In the genomic region with DNA sequence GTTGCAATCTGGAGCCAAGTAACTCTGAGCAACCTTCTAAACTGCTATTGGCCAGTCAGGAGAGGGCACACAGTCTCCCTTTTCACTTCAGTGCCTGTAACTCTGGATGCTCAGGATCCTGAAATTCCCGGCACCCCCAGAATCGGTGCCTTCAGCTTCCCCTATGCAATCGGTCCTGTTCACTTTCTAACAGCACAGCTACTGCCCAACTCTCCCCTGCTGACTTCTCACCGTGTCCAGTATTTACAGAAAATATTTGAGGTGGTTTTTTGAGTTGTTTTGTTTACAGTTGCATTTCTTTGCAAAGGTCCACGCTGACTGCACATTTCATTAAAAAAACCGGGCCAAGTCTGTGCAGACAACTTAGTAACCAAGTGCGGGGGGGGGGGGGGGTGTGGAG, we compare ENCODE assay signal across 34 mouse cellular contexts. TPM values are rescaled to one million over a fixed set of nuclear protein-coding genes. Genes with fewer than 3 reads are reported as not detected.
DNase-seq lines count a peak whose midpoint lies in the region; ATAC-seq and TF ChIP-seq lines count a peak whose summit lies in the region.
"Had no signal": no experiment of that assay in that cellular context is flagged by ENCODE, and none has a peak within 500 bp of the region (broad histone marks: within the 10 kb centered on the region; RNA-seq: fewer than 3 reads in every experiment).

No protein-coding gene starts in this region.

- H3K4me1 ChIP-seq in kidney, embryonic 16.5 days (ENCODE audit: insufficient read depth, low read length): peaks cover 37% of the 10 kb centered on the region
- peaks cover 16% of the 10 kb centered on the region; the same call in 1 of the 2 replicates for H3K4me1 ChIP-seq in spleen, adult 2 months (ENCODE audit: control insufficient read depth, insufficient read depth, insufficient read length)
- H3K4me1 ChIP-seq in intestine, embryonic 16.5 days (ENCODE audit: control insufficient read depth, insufficient read depth, low read length): peaks cover 4% of the 10 kb centered on the region; the same call in 1 of the 2 replicates

- no peak for ATAC-seq in kidney, embryonic 16.5 days (ENCODE audit: low FRiP score, low TSS enrichment)
- no peak for ATAC-seq in intestine, embryonic 16.5 days
- no peak for ATAC-seq in erythroid progenitor cell, adult 5-6 weeks (replicated peaks; ENCODE audit: low FRiP score, poor library complexity, severe bottlenecking)
- ATAC-seq: forebrain, embryonic 16.5 days; hindbrain, embryonic 16.5 days had no signal

- no peaks in the 10 kb centered on the region for H3K27me3 ChIP-seq in kidney, embryonic 16.5 days (ENCODE audit: insufficient read depth, low read length)
- no peaks in the 10 kb centered on the region for H3K27me3 ChIP-seq in spleen, adult 2 months (ENCODE audit: control insufficient read depth, insufficient read depth, low read length)
- no peaks in the 10 kb centered on the region for H3K27me3 ChIP-seq in intestine, embryonic 16.5 days (replicated peaks; ENCODE audit: control insufficient read depth, insufficient read depth, low read length)
- H3K27me3 ChIP-seq: embryonic facial prominence, embryonic 13.5 days; limb, embryonic 13.5 days had no signal

- 48% methylated on average over 7 of the region's 7 CpGs for WGBS in kidney, embryonic 16.5 days
- WGBS in spleen, adult 2 months: 47% methylated on average over 7 of the region's 7 CpGs
- 68% methylated on average over 7 of the region's 7 CpGs for WGBS in intestine, embryonic 16.5 days

- no peak for TF ChIP-seq CTCF in spleen, adult 2 months (IDR thresholded peaks at IDR 0.05; ENCODE audit: extremely low read depth, insufficient read depth, insufficient read length, insufficient replicate concordance)

- H3K4me2 ChIP-seq in kidney, embryonic 16.5 days (replicated peaks; ENCODE audit: low read depth, low read length): peak overlapping the region; percentile 41; the same call in 1 of the 2 replicates
- H3K4me2 ChIP-seq in intestine, embryonic 16.5 days (ENCODE audit: low read depth, low read length): peak overlapping the region; percentile 51; the same call in 1 of the 2 replicates
- H3K4me2 ChIP-seq: embryonic facial prominence, embryonic 13.5 days; limb, embryonic 13.5 days; lung, embryonic 14.5 days had no signal

- no peaks in the 10 kb centered on the region for H3K36me3 ChIP-seq in kidney, embryonic 16.5 days (ENCODE audit: insufficient read depth, low read length)
- no peaks in the 10 kb centered on the region for H3K36me3 ChIP-seq in spleen, adult 2 months (ENCODE audit: control insufficient read depth, insufficient read depth, low read length)
- no peaks in the 10 kb centered on the region for H3K36me3 ChIP-seq in intestine, embryonic 16.5 days (ENCODE audit: control insufficient read depth, insufficient read depth, low read length)
- H3K36me3 ChIP-seq: embryonic facial prominence, embryonic 13.5 days; limb, embryonic 13.5 days had no signal

- no peak for TF ChIP-seq POLR2A in spleen, adult 2 months (IDR thresholded peaks at IDR 0.05; ENCODE audit: low read depth, low read length)

- DNase-seq in kidney, postnatal 14 days: no peak
- DNase-seq in spleen, adult 2 months (ENCODE audit: low read depth in 1 of 2, low spot score in 2 of 2): no peak
- DNase-seq in spleen, adult 12 weeks (ENCODE audit: low spot score): no peak
- no peak for DNase-seq in left cerebral cortex, adult 18-20 months (ENCODE audit: low spot score in 2 of 2)
- DNase-seq: adrenal gland, postnatal 10 days; cerebellum, adult 18-20 months; cerebellum, postnatal 10 days; gastrocnemius, adult 2 months; gastrocnemius, postnatal 36 days; heart, adult 2 months; heart, postnatal 14 days; kidney, postnatal 10 days; layer of hippocampus, adult 9-11 months; lung, embryonic 14.5 days; lung, postnatal 14 days; midbrain, embryonic 14.5 days; right cerebral cortex, adult 18-20 months; thymus, postnatal 4 days had no signal

- H3K9me3 ChIP-seq in kidney, embryonic 16.5 days (ENCODE audit: low read length): no peaks in the 10 kb centered on the region
- no peaks in the 10 kb centered on the region for H3K9me3 ChIP-seq in intestine, embryonic 16.5 days (ENCODE audit: control insufficient read depth, low read length)
- H3K9me3 ChIP-seq: embryonic facial prominence, embryonic 13.5 days; limb, embryonic 13.5 days had no signal

- H3K9ac ChIP-seq in kidney, embryonic 16.5 days (replicated peaks; ENCODE audit: low read length): no peak overlapping the region
- no peak overlapping the region for H3K9ac ChIP-seq in intestine, embryonic 16.5 days (ENCODE audit: low read depth, low read length)
- H3K9ac ChIP-seq: embryonic facial prominence, embryonic 13.5 days; limb, embryonic 13.5 days; liver, embryonic 14.5 days; lung, embryonic 14.5 days had no signal

- H3K27ac ChIP-seq in kidney, embryonic 16.5 days (ENCODE audit: low read length): no peak overlapping the region
- peak overlapping the region; percentile 44; the same call in 1 of the 2 replicates for H3K27ac ChIP-seq in spleen, adult 2 months (ENCODE audit: insufficient read depth, low read length)
- H3K27ac ChIP-seq in intestine, embryonic 16.5 days (ENCODE audit: low read length): no peak overlapping the region
- H3K27ac ChIP-seq: embryonic facial prominence, embryonic 13.5 days; gastrocnemius, adult 2 months; heart, adult 2 months; limb, embryonic 13.5 days; liver, embryonic 14.5 days had no signal

- no peak overlapping the region for H3K4me3 ChIP-seq in kidney, embryonic 16.5 days (ENCODE audit: low read length)
- peak overlapping the region; percentile 36 for H3K4me3 ChIP-seq in spleen, adult 2 months (ENCODE audit: extremely low read depth, insufficient read depth, insufficient read length)
- H3K4me3 ChIP-seq in intestine, embryonic 16.5 days (ENCODE audit: low read length): no peak overlapping the region; the same call in 1 of the 2 replicates
- H3K4me3 ChIP-seq: embryonic facial prominence, embryonic 13.5 days; gastrocnemius, adult 2 months; heart, adult 2 months; limb, embryonic 13.5 days had no signal

RNA-seq across cellular contexts. Expression of a gene that starts 2.7 kb away (rescaled TPM):
- polyA plus RNA-seq in kidney, embryonic 16.5 days (2015; fragmentation: Nextera tagmentation; extraction: Ambion mirVana): 19.2 and 20.8 TPM in 2 replicates
- polyA plus RNA-seq in spleen, adult 2 months (2012; rRNA removed): 54.3 and 61.0 TPM in 2 replicates
- 22.6 and 27.3 TPM in 2 replicates for polyA plus RNA-seq in intestine, embryonic 16.5 days (2015; fragmentation: Nextera tagmentation; extraction: Ambion mirVana)
- 18.9 and 22.3 TPM in 2 replicates for total RNA-seq in erythroid progenitor cell, adult 5-6 weeks (2015; ENCODE audit: low replicate concordance)
- 5.2 and 5.6 TPM in 2 replicates for total RNA-seq in erythroid progenitor cell, adult 5-6 weeks (2017; ENCODE audit: low replicate concordance)
- total RNA-seq in left cerebral cortex, adult 18-20 months (2021): 10 to 100 TPM in 1 of 2 experiments, 1 to 10 TPM in 1; 7.0 to 10.5 TPM

RNA-seq across cellular contexts. Expression of a gene that starts 37.4 kb away (rescaled TPM):
- 0.15 TPM in 1 of 2 replicates, not detected in the other for polyA plus RNA-seq in kidney, embryonic 16.5 days (2015; fragmentation: Nextera tagmentation; extraction: Ambion mirVana)
- 0.43 and 0.89 TPM in 2 replicates for polyA plus RNA-seq in spleen, adult 2 months (2012; rRNA removed)
- polyA plus RNA-seq in intestine, embryonic 16.5 days (2015; fragmentation: Nextera tagmentation; extraction: Ambion mirVana): not detected in 2 replicates
- 7.6 and 17.2 TPM in 2 replicates for total RNA-seq in erythroid progenitor cell, adult 5-6 weeks (2015; ENCODE audit: low replicate concordance)
- total RNA-seq in erythroid progenitor cell, adult 5-6 weeks (2017; ENCODE audit: low replicate concordance): 9.7 and 11.7 TPM in 2 replicates
- total RNA-seq in left cerebral cortex, adult 18-20 months (2021): not detected
- total RNA-seq: ES-E14; gastrocnemius, adult 2 months; heart, adult 2 months; left cerebral cortex, postnatal 36 days; monocyte, adult 5-6 weeks had no signal
- polyA plus RNA-seq: embryonic facial prominence, embryonic 13.5 days; forebrain, embryonic 11.5 days; forebrain, embryonic 16.5 days; heart, embryonic 14.5 days; hindbrain, embryonic 11.5 days; intestine, embryonic 14.5 days; limb, embryonic 13.5 days; stomach, embryonic 14.5 days had no signal
